8 mouse cellular contexts compared by ENCODE assay signal in genomic region chr10:79670071-79670888, GRCm38 (mm10). TPM values are rescaled to one million over a fixed set of nuclear protein-coding genes. Genes with fewer than 3 reads are reported as not detected.
A peak's percentile ranks its signal among the peaks of the same experiment; 100 is the strongest.
DNase-seq lines count a peak whose midpoint lies in the region; ATAC-seq and TF ChIP-seq lines count a peak whose summit lies in the region.

No protein-coding gene starts in this region.

- peaks cover 8% of the 10 kb centered on the region for H3K4me1 ChIP-seq in cortical plate, adult 2 months (ENCODE audit: control insufficient read depth, insufficient read depth, low read length)
- peaks cover 15% of the 10 kb centered on the region; the same call in 1 of the 2 replicates for H3K4me1 ChIP-seq in hindbrain, postnatal 0 days (ENCODE audit: insufficient read depth, low read length)
- peaks cover 14% of the 10 kb centered on the region for H3K4me1 ChIP-seq in midbrain, postnatal 0 days (ENCODE audit: insufficient read depth, low read length)

- TF ChIP-seq CTCF in layer of hippocampus, adult 2 months (conservative IDR thresholded peaks at IDR 0.05) = no peak
- no peak for TF ChIP-seq CTCF in cortical plate, adult 2 months (IDR thresholded peaks at IDR 0.05; ENCODE audit: extremely low read depth, insufficient read depth, low read length)
- no peak for TF ChIP-seq CTCF in hindbrain, postnatal 0 days (IDR thresholded peaks at IDR 0.05; ENCODE audit: low read depth)
- TF ChIP-seq CTCF in midbrain, postnatal 0 days (IDR thresholded peaks at IDR 0.05) = no peak

- peak overlapping the region; percentile 96 for H3K27ac ChIP-seq in layer of hippocampus, adult 2 months
- H3K27ac ChIP-seq in cortical plate, adult 2 months (ENCODE audit: insufficient read depth, low read length) = no peak overlapping the region
- peak overlapping the region; percentile 98 for H3K27ac ChIP-seq in hindbrain, postnatal 0 days
- peak overlapping the region; percentile 99 for H3K27ac ChIP-seq in midbrain, postnatal 0 days (ENCODE audit: low read depth, low read length)

- H3K27me3 ChIP-seq in hindbrain, postnatal 0 days (ENCODE audit: insufficient read depth, low read length) = no peaks in the 10 kb centered on the region
- no peaks in the 10 kb centered on the region for H3K27me3 ChIP-seq in midbrain, postnatal 0 days (ENCODE audit: insufficient read depth, low read length)

- H3K9ac ChIP-seq in hindbrain, postnatal 0 days (replicated peaks; ENCODE audit: low read length) = peak overlapping the region; percentile 96
- H3K9ac ChIP-seq in midbrain, postnatal 0 days (replicated peaks; ENCODE audit: low read length, poor library complexity, severe bottlenecking) = peak overlapping the region; percentile 95

- 32% methylated on average over 15 of the region's 15 CpGs for WGBS in hindbrain, postnatal 0 days
- 33% methylated on average over 15 of the region's 15 CpGs for WGBS in midbrain, postnatal 0 days

- no peak for DNase-seq in layer of hippocampus, adult 2 months (ENCODE audit: low spot score in 2 of 2)
- DNase-seq in layer of hippocampus, postnatal 10 days (ENCODE audit: low spot score in 2 of 2) = no peak
- no peak for DNase-seq in hindbrain, postnatal 0 days (ENCODE audit: low spot score)
- DNase-seq in midbrain, postnatal 0 days (ENCODE audit: low spot score) = peak; percentile 10
- DNase-seq in right cerebral cortex, postnatal 36 days (ENCODE audit: low spot score in 2 of 2) = no peak
- no peak for DNase-seq in adipocyte (ENCODE audit: low spot score)
- no peak for DNase-seq in adrenal gland, adult 18-20 months (ENCODE audit: low spot score in 2 of 2)

- H3K36me3 ChIP-seq in hindbrain, postnatal 0 days (ENCODE audit: insufficient read depth, low read length) = no peaks in the 10 kb centered on the region; the same call in 1 of the 2 replicates
- H3K36me3 ChIP-seq in midbrain, postnatal 0 days (ENCODE audit: insufficient read depth, low read length) = no peaks in the 10 kb centered on the region; the same call in 1 of the 2 replicates

- ATAC-seq in hindbrain, postnatal 0 days = peak; percentile 22; the same call in 1 of the 2 replicates
- ATAC-seq in midbrain, postnatal 0 days (ENCODE audit: low FRiP score) = peak; percentile 21

- H3K4me2 ChIP-seq in hindbrain, postnatal 0 days (ENCODE audit: low read depth, low read length) = peak overlapping the region; percentile 86
- peak overlapping the region; percentile 92 for H3K4me2 ChIP-seq in midbrain, postnatal 0 days (ENCODE audit: low read depth, low read length, poor library complexity, severe bottlenecking)

- peak overlapping the region; percentile 90 for H3K4me3 ChIP-seq in layer of hippocampus, adult 2 months
- peak overlapping the region; percentile 45 for H3K4me3 ChIP-seq in cortical plate, adult 2 months (ENCODE audit: insufficient read depth, low read length)
- H3K4me3 ChIP-seq in hindbrain, postnatal 0 days (ENCODE audit: low read length) = peak overlapping the region; percentile 99
- peak overlapping the region; percentile 95 for H3K4me3 ChIP-seq in midbrain, postnatal 0 days (ENCODE audit: low read depth, low read length)

- no peak for TF ChIP-seq POLR2A in cortical plate, adult 2 months (IDR thresholded peaks at IDR 0.05; ENCODE audit: extremely low read depth, insufficient read depth, low read length)

- no peaks in the 10 kb centered on the region for H3K9me3 ChIP-seq in hindbrain, postnatal 0 days (ENCODE audit: low read length)
- no peaks in the 10 kb centered on the region for H3K9me3 ChIP-seq in midbrain, postnatal 0 days (ENCODE audit: low read length)

RNA-seq across cellular contexts. Expression of gene Tpgs1, which starts 1.1 kb away (rescaled TPM):
- 10 to 100 TPM; 67.8 to 73.5 TPM for total RNA-seq in layer of hippocampus, adult 2 months (2021)
- 10 to 100 TPM; 68.5 to 80.9 TPM for total RNA-seq in layer of hippocampus, postnatal 10 days (2021)
- polyA plus RNA-seq in cortical plate, adult 2 months (2012; rRNA removed) = 87.5 and 88.2 TPM in 2 replicates
- 117 and 135 TPM in 2 replicates for total RNA-seq in hindbrain, postnatal 0 days (2014; rRNA removed)
- polyA plus RNA-seq in hindbrain, postnatal 0 days (2015; fragmentation: Nextera tagmentation; extraction: Ambion mirVana) = 132 and 133 TPM in 2 replicates
- 80.9 and 85.9 TPM in 2 replicates for total RNA-seq in midbrain, postnatal 0 days (2014; rRNA removed)
- 139 and 146 TPM in 2 replicates for polyA plus RNA-seq in midbrain, postnatal 0 days (2015; fragmentation: Nextera tagmentation; extraction: Ambion mirVana)
- total RNA-seq in adrenal gland, adult 18-20 months (2021) = 10 to 100 TPM; 29.6 to 34.4 TPM

RNA-seq across cellular contexts. Expression of gene Madcam1, which starts 5.9 kb away (rescaled TPM):
- total RNA-seq in layer of hippocampus, adult 2 months (2021) = not detected
- total RNA-seq in layer of hippocampus, postnatal 10 days (2021) = under 1 TPM in 1 of 2 experiments, not detected in 1; 0.32 TPM
- polyA plus RNA-seq in cortical plate, adult 2 months (2012; rRNA removed) = not detected in 2 replicates
- 0.90 and 2.1 TPM in 2 replicates for total RNA-seq in hindbrain, postnatal 0 days (2014; rRNA removed)
- polyA plus RNA-seq in hindbrain, postnatal 0 days (2015; fragmentation: Nextera tagmentation; extraction: Ambion mirVana) = 0.98 and 1.4 TPM in 2 replicates
- 1.7 and 1.9 TPM in 2 replicates for total RNA-seq in midbrain, postnatal 0 days (2014; rRNA removed)
- 1.3 and 1.6 TPM in 2 replicates for polyA plus RNA-seq in midbrain, postnatal 0 days (2015; fragmentation: Nextera tagmentation; extraction: Ambion mirVana)
- total RNA-seq in adrenal gland, adult 18-20 months (2021) = not detected

RNA-seq across cellular contexts. Expression of gene Cdc34, which starts 11.7 kb away (rescaled TPM):
- total RNA-seq in layer of hippocampus, adult 2 months (2021) = 10 to 100 TPM; 73.1 to 79.8 TPM
- total RNA-seq in layer of hippocampus, postnatal 10 days (2021) = 10 to 100 TPM; 54.8 to 56.2 TPM
- 110 TPM in 2 replicates for polyA plus RNA-seq in cortical plate, adult 2 months (2012; rRNA removed)
- 65.1 and 76.7 TPM in 2 replicates for total RNA-seq in hindbrain, postnatal 0 days (2014; rRNA removed)
- polyA plus RNA-seq in hindbrain, postnatal 0 days (2015; fragmentation: Nextera tagmentation; extraction: Ambion mirVana) = 69.8 and 71.3 TPM in 2 replicates
- 65.8 and 99.4 TPM in 2 replicates for total RNA-seq in midbrain, postnatal 0 days (2014; rRNA removed)
- polyA plus RNA-seq in midbrain, postnatal 0 days (2015; fragmentation: Nextera tagmentation; extraction: Ambion mirVana) = 72.5 and 75.2 TPM in 2 replicates
- total RNA-seq in adrenal gland, adult 18-20 months (2021) = 100 to 1,000 TPM in 1 of 2 experiments, 10 to 100 TPM in 1; 87.6 to 120 TPM

RNA-seq across cellular contexts. Expression of gene Gzmm, which starts 18.5 kb away (rescaled TPM):
- 1 to 10 TPM; 3.3 to 4.0 TPM for total RNA-seq in layer of hippocampus, adult 2 months (2021)
- 1 to 10 TPM; 1.6 to 1.8 TPM for total RNA-seq in layer of hippocampus, postnatal 10 days (2021)
- polyA plus RNA-seq in cortical plate, adult 2 months (2012; rRNA removed) = 1.1 and 1.4 TPM in 2 replicates
- total RNA-seq in hindbrain, postnatal 0 days (2014; rRNA removed) = 0.22 and 0.63 TPM in 2 replicates
- 1.2 TPM in 2 replicates for polyA plus RNA-seq in hindbrain, postnatal 0 days (2015; fragmentation: Nextera tagmentation; extraction: Ambion mirVana)
- 0.66 and 0.85 TPM in 2 replicates for total RNA-seq in midbrain, postnatal 0 days (2014; rRNA removed)
- 1.2 and 1.4 TPM in 2 replicates for polyA plus RNA-seq in midbrain, postnatal 0 days (2015; fragmentation: Nextera tagmentation; extraction: Ambion mirVana)
- 1 to 10 TPM; 1.2 to 1.3 TPM for total RNA-seq in adrenal gland, adult 18-20 months (2021)

RNA-seq across cellular contexts. Expression of gene Odf3l2, which starts 24.7 kb away (rescaled TPM):
- under 1 TPM; 0.29 to 0.38 TPM for total RNA-seq in layer of hippocampus, adult 2 months (2021)
- under 1 TPM; 0.39 to 0.62 TPM for total RNA-seq in layer of hippocampus, postnatal 10 days (2021)
- 0.15 and 0.17 TPM in 2 replicates for polyA plus RNA-seq in cortical plate, adult 2 months (2012; rRNA removed)
- total RNA-seq in hindbrain, postnatal 0 days (2014; rRNA removed) = 0.42 and 2.0 TPM in 2 replicates
- 0.60 and 0.71 TPM in 2 replicates for polyA plus RNA-seq in hindbrain, postnatal 0 days (2015; fragmentation: Nextera tagmentation; extraction: Ambion mirVana)
- total RNA-seq in midbrain, postnatal 0 days (2014; rRNA removed) = 2.3 TPM in 1 of 2 replicates, not detected in the other
- 1.6 and 2.1 TPM in 2 replicates for polyA plus RNA-seq in midbrain, postnatal 0 days (2015; fragmentation: Nextera tagmentation; extraction: Ambion mirVana)
- not detected for total RNA-seq in adrenal gland, adult 18-20 months (2021)

Comparison
In these comparisons a context has a peak if more than half of its experiments do, and no peak if none do; other contexts are left out.
1. H3K4me3 ChIP-seq: peak in every context shown above with its lines; median percentile 99 in hindbrain, postnatal 0 days; 95 in midbrain, postnatal 0 days; 90 in layer of hippocampus, adult 2 months; 45 in cortical plate, adult 2 months.